Mouse (Mus musculus): ENCODE measurements around the gene Apip.

GRCm38 (mm10) chr2:103085633-103086032 lies 12.2 kb downstream of the Apip start:
- no peak for TF ChIP-seq CTCF (IDR thresholded peaks at IDR 0.05; ENCODE audit: insufficient read depth, low read depth, low read length)
- no peak for TF ChIP-seq POLR2A (IDR thresholded peaks at IDR 0.05; ENCODE audit: insufficient read depth, low read depth, low read length)

All from olfactory bulb, adult 2 months (tissue).